Mouse (Mus musculus): ENCODE data around the gene Pithd1. TPM values are rescaled to one million over a fixed set of nuclear protein-coding genes. Genes with fewer than 3 reads are reported as not detected.
"Not testable (repeated sequence)": the region's sequence is repeated elsewhere in the genome, so short reads cannot be mapped to it uniquely, and the experiment has no call there.

Gene Pithd1
- polyA plus RNA-seq, 1 experiment from 2014 or later = 66.2 TPM

- Histone ChIP-seq H3K4me3 (no peak overlapping the region), H3K4me1 (peaks cover 21% of the 10 kb centered on the region), H3K9me3 (no peaks in the 10 kb centered on the region), H3K36me3 (replicated peaks) (peaks cover 54% of the 10 kb centered on the region), H3K27me3 (replicated peaks; ENCODE audit: low read depth, poor library complexity, severe bottlenecking) (no peaks in the 10 kb centered on the region), H3K27ac (replicated peaks) (no peak overlapping the region)
- DNase-seq (ENCODE audit: low spot score) = no peak
- 90% methylated on average over 5 of the region's 5 CpGs for WGBS
These were observed 2.5 kb downstream of the Pithd1 start for GRCm38 (mm10) chr4:135984556-135984955.

GRCm38 (mm10) chr4:135981524-135982063 is 5.5 kb downstream of the Pithd1 start:
- H3K27me3 ChIP-seq (replicated peaks; ENCODE audit: low read depth, poor library complexity, severe bottlenecking) = no peaks in the 10 kb centered on the region
- no peaks in the 10 kb centered on the region for H3K9me3 ChIP-seq
- H3K4me1 ChIP-seq = peaks cover 14% of the 10 kb centered on the region
- 70% methylated on average over 7 of the region's 7 CpGs for WGBS
- DNase-seq (ENCODE audit: low spot score) = no peak
- H3K36me3 ChIP-seq (replicated peaks) = peaks cover 80% of the 10 kb centered on the region
- H3K4me3 ChIP-seq = no peak overlapping the region
- no peak overlapping the region for H3K27ac ChIP-seq (replicated peaks)

GRCm38 (mm10) chr4:135980223-135980622 is 6.8 kb downstream of the Pithd1 start:
- not testable (repeated sequence) for DNase-seq (ENCODE audit: low spot score); H3K27ac ChIP-seq (replicated peaks); H3K9me3 ChIP-seq; H3K27me3 ChIP-seq (replicated peaks; ENCODE audit: low read depth, poor library complexity, severe bottlenecking); H3K4me3 ChIP-seq; H3K4me1 ChIP-seq
- WGBS = 97% methylated on average over 5 of the region's 5 CpGs
- H3K36me3 ChIP-seq (replicated peaks) = peaks cover 90% of the 10 kb centered on the region

- Histone ChIP-seq H3K4me3 (no peak overlapping the region), H3K27ac (replicated peaks) (no peak overlapping the region), H3K4me1 (peaks cover 17% of the 10 kb centered on the region), H3K9me3 (no peaks in the 10 kb centered on the region), H3K36me3 (replicated peaks) (peaks cover 66% of the 10 kb centered on the region), H3K27me3 (replicated peaks; ENCODE audit: low read depth, poor library complexity, severe bottlenecking) (no peaks in the 10 kb centered on the region)
- DNase-seq (ENCODE audit: low spot score) = no peak
- WGBS = 90% methylated on average over 12 of the region's 12 CpGs
These were observed 10.9 kb downstream of the Pithd1 start for GRCm38 (mm10) chr4:135976146-135976545.

- Histone ChIP-seq H3K27ac (replicated peaks) (peak overlapping the region; percentile 91), H3K36me3 (replicated peaks) (peaks cover 73% of the 10 kb centered on the region)
These were observed 13.9 kb downstream of the Pithd1 start for GRCm38 (mm10) chr4:135972911-135973811.

GRCm38 (mm10) chr4:135972556-135972906 is 14.5 kb downstream of the Pithd1 start, which contains the start of gene Lypla2:
TSS of gene Lypla2 (minus strand) at chr4:135972626.
- peak; percentile 88 for DNase-seq (ENCODE audit: low spot score)
- Histone ChIP-seq H3K4me1 (peaks cover 32% of the 10 kb centered on the region), H3K27me3 (replicated peaks; ENCODE audit: low read depth, poor library complexity, severe bottlenecking) (no peaks in the 10 kb centered on the region), H3K9me3 (no peaks in the 10 kb centered on the region), H3K36me3 (replicated peaks) (peaks cover 75% of the 10 kb centered on the region), H3K27ac (replicated peaks) (peak within 1 kb of the TSS; percentile 91), H3K4me3 (peak within 1 kb of the TSS; percentile 100)
- WGBS = 1% methylated on average over 19 of the region's 19 CpGs

More at GRCm38 (mm10) chr4:135972911-135973811, 13.9 kb downstream of the Pithd1 start:
- no peak for DNase-seq (ENCODE audit: low spot score)
- peak overlapping the region; percentile 100 for H3K4me3 ChIP-seq
- no peaks in the 10 kb centered on the region for H3K27me3 ChIP-seq (replicated peaks; ENCODE audit: low read depth, poor library complexity, severe bottlenecking)
- peaks cover 32% of the 10 kb centered on the region for H3K4me1 ChIP-seq
- no peaks in the 10 kb centered on the region for H3K9me3 ChIP-seq
- 78% methylated on average over 13 of the region's 13 CpGs for WGBS

- no peaks in the 10 kb centered on the region for H3K27me3 ChIP-seq (replicated peaks; ENCODE audit: low read depth, poor library complexity, severe bottlenecking)
- peak overlapping the region; percentile 100 for H3K4me3 ChIP-seq
- peaks cover 75% of the 10 kb centered on the region for H3K36me3 ChIP-seq (replicated peaks)
- DNase-seq (ENCODE audit: low spot score) = no peak
- H3K9me3 ChIP-seq = no peaks in the 10 kb centered on the region
- under 1% methylated on average over 35 of the region's 35 CpGs for WGBS
- H3K4me1 ChIP-seq = peaks cover 32% of the 10 kb centered on the region
- H3K27ac ChIP-seq (replicated peaks) = peak overlapping the region; percentile 91
These were observed 15.1 kb downstream of the Pithd1 start for GRCm38 (mm10) chr4:135971805-135972555.

GRCm38 (mm10) chr4:135970585-135970984 is 16.5 kb downstream of the Pithd1 start:
- Histone ChIP-seq H3K27me3 (replicated peaks; ENCODE audit: low read depth, poor library complexity, severe bottlenecking) (no peaks in the 10 kb centered on the region), H3K4me3 (peak overlapping the region; percentile 100; the same call in 1 of the 2 replicates), H3K4me1 (peaks cover 32% of the 10 kb centered on the region), H3K9me3 (no peaks in the 10 kb centered on the region), H3K27ac (replicated peaks) (no peak overlapping the region), H3K36me3 (replicated peaks) (peaks cover 75% of the 10 kb centered on the region)
- no peak for DNase-seq (ENCODE audit: low spot score)
- 91% methylated on average over 11 of the region's 11 CpGs for WGBS

GRCm38 (mm10) chr4:135969070-135969750 is 17.9 kb downstream of the Pithd1 start:
- Histone ChIP-seq H3K4me1 (peaks cover 43% of the 10 kb centered on the region), H3K4me3 (no peak overlapping the region; the same call in 1 of the 2 replicates), H3K9me3 (no peaks in the 10 kb centered on the region), H3K27me3 (replicated peaks; ENCODE audit: low read depth, poor library complexity, severe bottlenecking) (0 out of 2 replicates have a peak, but pooled peaks cover 6% of the 10 kb centered on the region), H3K27ac (replicated peaks) (no peak overlapping the region), H3K36me3 (replicated peaks) (peaks cover 67% of the 10 kb centered on the region)
- no peak for DNase-seq (ENCODE audit: low spot score)
- 91% methylated on average over 13 of the region's 13 CpGs for WGBS

GRCm38 (mm10) chr4:135968271-135968869 is 18.7 kb downstream of the Pithd1 start:
- no peak for DNase-seq (ENCODE audit: low spot score)
- WGBS = 68% methylated on average over 19 of the region's 19 CpGs
- peaks cover 47% of the 10 kb centered on the region for H3K4me1 ChIP-seq

GRCm38 (mm10) chr4:135967086-135967760 is 19.8 kb downstream of the Pithd1 start:
- H3K4me3 ChIP-seq = 0 out of 2 replicates have a peak overlapping the region, but pooled peaks have one; percentile 9
- 92% methylated on average over 18 of the region's 18 CpGs for WGBS
- H3K27me3 ChIP-seq (replicated peaks; ENCODE audit: low read depth, poor library complexity, severe bottlenecking) = 0 out of 2 replicates have a peak, but pooled peaks cover 6% of the 10 kb centered on the region
- H3K9me3 ChIP-seq = no peaks in the 10 kb centered on the region
- no peak for DNase-seq (ENCODE audit: low spot score)
- H3K4me1 ChIP-seq = peaks cover 50% of the 10 kb centered on the region
- H3K36me3 ChIP-seq (replicated peaks) = peaks cover 62% of the 10 kb centered on the region
- no peak overlapping the region for H3K27ac ChIP-seq (replicated peaks)

More at GRCm38 (mm10) chr4:135968271-135968869, 18.7 kb downstream of the Pithd1 start:
- Histone ChIP-seq H3K27ac (replicated peaks) (no peak overlapping the region), H3K36me3 (replicated peaks) (peaks cover 61% of the 10 kb centered on the region), H3K27me3 (replicated peaks; ENCODE audit: low read depth, poor library complexity, severe bottlenecking) (0 out of 2 replicates have a peak, but pooled peaks cover 6% of the 10 kb centered on the region), H3K4me3 (peak overlapping the region; percentile 23), H3K9me3 (no peaks in the 10 kb centered on the region)
